Mouse (Mus musculus): ENCODE results near the gene Samd4. TPM values are rescaled to one million over a fixed set of nuclear protein-coding genes. Genes with fewer than 3 reads are reported as not detected.

Gene Samd4
- polyA plus RNA-seq, 1 experiment from 2014 or later = 5.0 TPM

DNA sequence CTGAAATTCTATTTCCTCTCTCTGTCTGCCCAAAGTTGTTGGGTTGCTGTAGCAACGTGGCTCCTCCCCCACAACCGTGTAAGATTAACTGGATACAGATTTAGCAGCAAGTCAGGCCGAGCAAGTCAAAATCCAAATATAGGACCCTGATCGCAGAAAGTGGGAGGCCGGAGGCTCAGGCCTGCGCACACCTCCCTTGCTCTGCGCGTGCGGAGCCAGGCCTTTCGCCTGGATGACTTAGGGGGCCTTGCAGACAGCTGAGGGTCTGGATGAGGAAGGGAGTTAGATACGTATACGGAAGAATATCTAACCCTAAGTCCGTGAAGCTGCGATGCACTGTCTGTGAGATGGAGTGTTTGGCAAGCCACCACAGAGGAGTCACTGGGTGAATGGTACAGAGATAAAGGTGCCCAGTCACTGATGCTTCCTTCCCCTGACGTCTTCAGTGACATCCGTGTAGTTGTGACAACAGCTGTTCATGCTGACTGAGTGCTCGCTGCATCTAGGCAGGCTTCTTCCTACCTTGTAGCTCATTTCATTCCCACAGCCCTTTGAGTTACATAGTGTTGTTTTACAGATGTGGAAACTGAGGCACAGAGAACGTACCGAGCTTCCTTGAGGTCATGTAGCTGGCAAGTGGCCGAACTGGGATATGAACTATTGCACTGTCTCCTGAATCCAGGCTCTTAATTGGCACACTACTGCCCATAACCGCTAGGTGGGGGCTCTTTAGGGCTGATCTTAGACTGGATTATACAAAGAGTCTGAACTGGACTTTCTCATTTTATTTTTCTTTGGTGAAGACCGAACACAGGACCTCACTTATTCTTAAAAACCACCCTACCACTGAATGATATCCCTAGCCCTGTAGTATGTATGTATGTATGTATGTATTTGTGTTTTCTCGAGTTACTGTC lies 59.5 kb downstream of the Samd4 start:
- Histone ChIP-seq H3K9ac (no peak overlapping the region), H3K4me2 (0 out of 2 replicates have a peak overlapping the region, but pooled peaks have one; percentile 4), H3K4me3 (replicated peaks) (no peak overlapping the region), H3K36me3 (replicated peaks) (no peaks in the 10 kb centered on the region), H3K27me3 (no peaks in the 10 kb centered on the region), H3K4me1 (peaks cover 16% of the 10 kb centered on the region), H3K27ac (peak overlapping the region; percentile 31; the same call in 1 of the 2 replicates), H3K9me3 (no peaks in the 10 kb centered on the region)
- WGBS = 68% methylated on average over 23 of the region's 23 CpGs
- peak; percentile 47; the same call in 1 of the 2 replicates for ATAC-seq (ENCODE audit: low FRiP score)

DNA sequence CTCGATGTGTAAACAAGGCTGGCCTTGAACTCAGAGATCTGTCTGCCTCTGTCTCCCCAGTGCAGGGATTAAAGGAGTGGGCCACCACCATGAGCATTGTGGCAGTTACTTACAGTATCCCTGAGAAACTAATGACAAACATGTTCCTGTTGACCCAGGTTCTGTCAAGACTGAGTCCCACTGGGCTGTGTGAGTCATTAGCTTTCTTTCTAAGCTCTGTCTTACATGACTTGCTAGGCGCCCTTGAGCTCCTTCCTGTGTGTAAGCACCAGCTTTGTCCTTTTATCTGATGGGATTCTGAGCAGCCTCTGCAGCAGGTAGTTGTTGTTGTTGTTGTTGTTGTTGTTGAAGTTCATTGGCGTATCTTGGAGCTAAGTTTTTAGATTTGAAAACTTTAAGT lies 61.8 kb downstream of the Samd4 start:
- Histone ChIP-seq H3K9ac (no peak overlapping the region), H3K9me3 (no peaks in the 10 kb centered on the region), H3K27me3 (no peaks in the 10 kb centered on the region), H3K4me3 (replicated peaks) (no peak overlapping the region), H3K4me2 (no peak overlapping the region), H3K27ac (no peak overlapping the region), H3K4me1 (peaks cover 16% of the 10 kb centered on the region), H3K36me3 (replicated peaks) (no peaks in the 10 kb centered on the region)
- no peak for ATAC-seq (ENCODE audit: low FRiP score)
- 72% methylated on average over 3 of the region's 3 CpGs for WGBS

DNA sequence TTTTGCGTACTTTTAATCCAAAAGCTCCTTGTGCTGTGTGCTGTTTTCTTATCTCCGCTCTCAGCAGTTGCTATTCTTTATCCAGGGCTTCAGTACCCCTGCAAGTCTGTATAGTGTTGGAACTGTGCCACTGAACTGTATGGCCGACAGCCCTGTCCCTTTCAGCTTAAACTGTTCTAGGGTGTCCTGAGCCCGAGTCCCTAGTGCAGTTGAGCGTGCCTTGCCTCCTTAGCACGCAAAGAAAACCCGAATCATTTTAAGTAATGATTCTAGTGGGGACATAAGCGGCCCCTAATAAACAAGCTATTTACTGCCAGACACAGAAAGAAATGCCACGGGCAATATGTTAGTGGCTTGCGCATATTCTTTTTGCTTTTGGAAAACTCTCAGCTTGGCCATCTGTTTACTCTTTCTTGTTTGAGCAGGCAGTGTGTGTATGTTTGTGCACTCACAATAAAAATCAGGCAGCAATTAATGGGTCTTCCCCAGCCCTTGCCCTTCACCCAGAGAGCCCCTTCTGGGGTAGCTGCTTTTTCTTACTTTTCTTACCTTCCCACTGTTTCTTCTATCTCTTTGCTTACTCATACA lies 63.3 kb downstream of the Samd4 start:
- no peaks in the 10 kb centered on the region for H3K9me3 ChIP-seq
- no peak overlapping the region for H3K27ac ChIP-seq
- no peaks in the 10 kb centered on the region for H3K36me3 ChIP-seq (replicated peaks)
- no peak overlapping the region for H3K4me2 ChIP-seq
- WGBS = 73% methylated on average over 10 of the region's 10 CpGs
- no peak overlapping the region for H3K9ac ChIP-seq
- ATAC-seq (ENCODE audit: low FRiP score) = no peak
- no peaks in the 10 kb centered on the region for H3K27me3 ChIP-seq
- no peak overlapping the region for H3K4me3 ChIP-seq (replicated peaks)
- H3K4me1 ChIP-seq = peaks cover 14% of the 10 kb centered on the region

DNA sequence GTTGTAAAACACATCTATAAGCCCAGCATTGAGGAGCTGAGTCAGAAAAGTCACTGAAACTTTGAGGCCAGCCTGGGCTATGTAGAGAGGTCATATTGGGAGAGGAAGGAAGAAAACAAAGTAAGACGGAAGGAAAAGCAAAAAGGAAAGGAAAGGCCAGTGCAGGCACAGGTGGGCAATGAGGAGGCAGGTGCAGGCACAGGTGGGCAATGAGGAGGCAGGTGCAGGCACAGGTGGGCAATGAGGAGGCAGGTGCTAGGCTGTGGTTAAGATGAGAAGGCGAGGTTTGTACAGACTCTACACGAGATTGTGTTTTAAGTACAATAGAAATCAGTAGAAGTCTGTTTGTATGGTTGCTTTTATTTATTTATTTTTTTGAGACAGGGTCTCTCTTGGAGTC lies 65.0 kb downstream of the Samd4 start:
- Histone ChIP-seq H3K4me3 (replicated peaks) (no peak overlapping the region), H3K9me3 (no peaks in the 10 kb centered on the region), H3K36me3 (replicated peaks) (no peaks in the 10 kb centered on the region), H3K4me2 (no peak overlapping the region), H3K27ac (no peak overlapping the region), H3K9ac (no peak overlapping the region), H3K4me1 (no peaks in the 10 kb centered on the region), H3K27me3 (no peaks in the 10 kb centered on the region)
- WGBS = 90% methylated on average over 3 of the region's 3 CpGs
- ATAC-seq (ENCODE audit: low FRiP score) = no peak

DNA sequence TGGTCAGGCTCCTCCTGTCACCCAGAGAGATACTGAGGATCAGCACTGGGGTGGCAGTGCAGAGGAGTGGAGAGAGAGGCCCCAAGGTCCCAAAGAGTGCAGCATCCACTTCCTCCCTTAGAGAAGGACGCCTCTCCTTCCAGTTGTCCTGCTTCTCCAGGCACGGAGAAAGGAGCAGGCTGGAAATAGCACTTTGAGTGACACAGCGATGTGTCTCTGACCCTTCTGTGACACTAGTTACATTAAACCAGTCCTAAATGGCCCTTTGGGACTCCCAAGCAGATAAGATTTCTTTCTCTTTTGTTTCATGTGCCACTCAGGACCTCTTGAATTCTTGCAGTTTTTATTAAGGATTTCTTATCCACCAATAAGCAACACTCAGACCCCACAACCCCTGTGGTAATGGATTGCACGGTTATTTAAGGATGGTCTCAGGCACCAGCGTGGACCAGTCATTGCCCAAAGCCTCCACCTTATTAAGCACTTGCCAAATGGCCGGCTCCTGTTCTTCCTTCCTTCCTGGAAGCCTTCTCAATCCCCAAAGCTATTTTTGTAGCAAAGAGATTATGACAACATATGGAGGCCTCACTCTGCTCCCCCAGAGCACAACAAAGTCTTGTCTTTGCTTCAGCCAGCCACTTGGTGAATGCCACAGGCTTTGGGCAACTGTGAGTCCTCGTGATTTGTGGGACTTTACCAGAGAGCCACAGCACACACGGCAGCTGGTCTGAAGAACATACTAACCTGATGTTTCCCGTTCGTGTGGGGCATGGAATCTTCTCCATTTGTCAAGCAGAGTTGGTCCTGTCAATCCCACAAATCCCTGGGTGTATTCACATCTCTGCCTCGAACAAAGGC lies 68.1 kb downstream of the Samd4 start:
- ATAC-seq (ENCODE audit: low FRiP score) = no peak
- Histone ChIP-seq H3K27me3 (no peaks in the 10 kb centered on the region), H3K9ac (no peak overlapping the region), H3K4me2 (no peak overlapping the region), H3K9me3 (no peaks in the 10 kb centered on the region), H3K36me3 (replicated peaks) (no peaks in the 10 kb centered on the region), H3K4me3 (replicated peaks) (no peak overlapping the region), H3K27ac (no peak overlapping the region), H3K4me1 (peaks cover 3% of the 10 kb centered on the region; the same call in 1 of the 2 replicates)
- 70% methylated on average over 11 of the region's 11 CpGs for WGBS

DNA sequence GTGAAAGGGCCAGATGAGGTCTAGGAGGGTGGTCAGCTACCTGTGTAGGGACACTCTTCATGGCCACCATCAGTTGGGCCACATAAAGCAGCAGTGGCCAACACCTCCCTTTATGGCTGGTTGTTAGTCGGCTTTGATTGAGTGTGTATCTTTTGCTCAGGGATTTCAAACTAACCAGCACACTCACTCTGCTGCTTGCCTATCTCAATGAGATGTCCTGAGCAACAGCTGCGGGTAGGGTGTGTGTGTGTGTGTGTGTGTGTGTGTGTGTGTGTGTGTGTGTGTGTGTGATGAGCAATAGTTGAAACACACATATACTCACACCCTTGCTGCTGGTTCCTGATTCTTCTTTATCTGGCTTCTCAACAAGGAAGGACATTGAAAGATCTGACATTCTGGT lies 69.6 kb downstream of the Samd4 start:
- no peak for ATAC-seq (ENCODE audit: low FRiP score)
- no peak overlapping the region for H3K4me3 ChIP-seq (replicated peaks)
- H3K27ac ChIP-seq = no peak overlapping the region
- WGBS = 98% methylated on average over 2 of the region's 2 CpGs
- no peaks in the 10 kb centered on the region for H3K9me3 ChIP-seq
- H3K4me1 ChIP-seq = peaks cover 7% of the 10 kb centered on the region; the same call in 1 of the 2 replicates
- H3K27me3 ChIP-seq = no peaks in the 10 kb centered on the region
- H3K9ac ChIP-seq = no peak overlapping the region
- no peaks in the 10 kb centered on the region for H3K36me3 ChIP-seq (replicated peaks)
- H3K4me2 ChIP-seq = no peak overlapping the region

DNA sequence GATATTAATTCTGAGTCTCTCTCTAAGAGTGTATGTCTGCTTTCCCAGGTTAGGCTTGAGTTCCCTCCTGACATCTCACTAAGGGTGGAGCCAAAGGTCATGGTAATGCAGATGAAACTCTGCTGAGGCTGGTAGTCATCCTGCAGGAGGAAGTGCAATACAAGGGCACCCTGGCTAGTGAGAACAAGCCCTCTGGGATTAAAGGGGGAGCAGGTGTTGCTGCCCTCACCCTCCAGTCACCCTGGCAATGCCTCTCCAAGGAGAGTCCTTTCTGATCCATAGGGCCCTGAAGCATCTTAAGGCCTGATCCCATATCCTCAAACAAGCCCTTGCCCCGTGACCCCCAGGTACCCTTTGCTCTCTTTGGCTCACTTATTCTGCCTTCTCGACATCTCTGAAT lies 72.5 kb downstream of the Samd4 start:
- H3K9ac ChIP-seq = no peak overlapping the region
- H3K9me3 ChIP-seq = no peaks in the 10 kb centered on the region
- no peak overlapping the region for H3K4me3 ChIP-seq (replicated peaks)
- H3K4me1 ChIP-seq = peaks cover 7% of the 10 kb centered on the region; the same call in 1 of the 2 replicates
- no peaks in the 10 kb centered on the region for H3K27me3 ChIP-seq
- 72% methylated on average over 2 of the region's 2 CpGs for WGBS
- no peak overlapping the region for H3K4me2 ChIP-seq
- H3K27ac ChIP-seq = no peak overlapping the region
- no peaks in the 10 kb centered on the region for H3K36me3 ChIP-seq (replicated peaks)
- no peak for ATAC-seq (ENCODE audit: low FRiP score)

DNA sequence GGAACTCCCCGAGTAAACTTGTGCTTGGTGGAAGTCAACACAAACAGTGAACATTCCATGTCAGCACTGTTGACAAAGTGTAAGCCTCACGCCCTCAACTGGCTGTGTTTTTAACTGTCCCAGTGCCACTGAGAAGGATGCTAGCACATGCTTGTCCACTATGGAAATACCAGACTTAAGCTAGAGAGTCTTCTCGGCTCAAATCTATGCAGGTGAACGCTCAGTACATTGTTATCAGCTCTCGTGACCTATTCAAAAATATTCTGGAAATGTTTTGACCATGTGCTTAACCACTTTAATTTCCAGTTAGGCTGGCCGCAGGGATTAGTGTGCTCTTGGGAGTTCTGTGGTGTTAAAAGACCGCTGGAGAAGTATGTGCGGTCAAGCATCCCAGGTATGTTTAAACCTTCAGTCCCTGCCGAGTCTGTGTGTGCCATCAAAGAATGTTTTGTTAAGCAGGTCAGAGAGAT lies 73.0 kb downstream of the Samd4 start:
- H3K9ac ChIP-seq = no peak overlapping the region
- H3K4me1 ChIP-seq = peaks cover 7% of the 10 kb centered on the region; the same call in 1 of the 2 replicates
- no peaks in the 10 kb centered on the region for H3K9me3 ChIP-seq
- no peak for ATAC-seq (ENCODE audit: low FRiP score)
- WGBS = 40% methylated on average over 9 of the region's 9 CpGs
- H3K36me3 ChIP-seq (replicated peaks) = no peaks in the 10 kb centered on the region
- no peak overlapping the region for H3K4me3 ChIP-seq (replicated peaks)
- no peak overlapping the region for H3K4me2 ChIP-seq
- no peak overlapping the region for H3K27ac ChIP-seq
- H3K27me3 ChIP-seq = no peaks in the 10 kb centered on the region

DNA sequence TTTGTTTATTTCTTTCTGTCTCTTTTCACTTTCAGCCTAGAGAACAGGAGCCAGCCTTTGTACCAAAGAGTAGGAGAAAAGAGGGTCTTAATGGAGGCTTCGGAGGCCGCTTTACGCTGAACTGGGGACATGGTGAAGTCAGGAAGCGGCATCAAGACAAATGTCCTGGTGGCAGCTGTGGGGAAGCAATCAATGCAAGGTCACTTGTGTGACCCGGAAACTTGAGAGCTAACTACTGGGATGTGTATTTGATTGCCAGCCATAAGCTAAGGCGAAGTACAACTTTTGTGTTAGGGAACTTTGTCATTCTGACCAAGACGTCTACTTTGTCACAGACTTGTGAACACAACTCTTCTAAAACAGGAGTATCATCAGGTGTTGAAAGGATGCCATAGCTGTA lies 73.5 kb downstream of the Samd4 start:
- Histone ChIP-seq H3K27me3 (no peaks in the 10 kb centered on the region), H3K4me2 (no peak overlapping the region), H3K27ac (no peak overlapping the region), H3K9ac (no peak overlapping the region), H3K4me1 (peaks cover 7% of the 10 kb centered on the region; the same call in 1 of the 2 replicates), H3K36me3 (replicated peaks) (no peaks in the 10 kb centered on the region), H3K4me3 (replicated peaks) (no peak overlapping the region), H3K9me3 (no peaks in the 10 kb centered on the region)
- 44% methylated on average over 7 of the region's 7 CpGs for WGBS
- ATAC-seq (ENCODE audit: low FRiP score) = no peak

DNA sequence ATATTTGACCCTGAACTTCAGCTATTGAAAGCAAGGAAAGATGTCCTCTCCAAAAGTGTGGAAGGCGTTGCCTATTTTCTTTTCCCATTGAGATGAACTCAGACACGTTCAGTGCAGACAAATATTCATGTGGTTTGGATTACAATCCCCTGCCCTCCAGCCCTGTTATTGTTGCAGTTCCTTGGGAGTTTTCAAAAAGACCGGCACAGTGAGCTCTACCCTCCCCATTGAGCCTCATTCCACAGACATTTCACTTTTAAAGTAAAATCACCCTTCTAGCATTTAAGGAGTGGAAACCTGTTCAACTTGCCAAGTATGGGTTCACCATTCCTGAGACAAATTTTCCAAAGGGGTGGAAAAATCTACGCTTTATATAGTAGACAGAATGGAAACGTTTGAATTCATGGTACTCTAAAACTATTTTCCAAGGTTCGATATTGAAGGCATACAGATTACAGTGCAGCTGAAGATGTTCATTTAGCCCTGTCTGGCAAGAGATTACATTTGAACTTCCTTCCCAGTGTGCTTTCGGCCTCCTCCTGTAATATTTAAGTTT lies 76.6 kb downstream of the Samd4 start:
- no peak overlapping the region for H3K9ac ChIP-seq
- H3K4me3 ChIP-seq (replicated peaks) = no peak overlapping the region
- peaks cover 10% of the 10 kb centered on the region for H3K4me1 ChIP-seq
- no peaks in the 10 kb centered on the region for H3K36me3 ChIP-seq (replicated peaks)
- H3K9me3 ChIP-seq = no peaks in the 10 kb centered on the region
- H3K27me3 ChIP-seq = no peaks in the 10 kb centered on the region
- WGBS = 77% methylated on average over 7 of the region's 7 CpGs
- no peak overlapping the region for H3K27ac ChIP-seq
- no peak overlapping the region for H3K4me2 ChIP-seq
- ATAC-seq (ENCODE audit: low FRiP score) = no peak

DNA sequence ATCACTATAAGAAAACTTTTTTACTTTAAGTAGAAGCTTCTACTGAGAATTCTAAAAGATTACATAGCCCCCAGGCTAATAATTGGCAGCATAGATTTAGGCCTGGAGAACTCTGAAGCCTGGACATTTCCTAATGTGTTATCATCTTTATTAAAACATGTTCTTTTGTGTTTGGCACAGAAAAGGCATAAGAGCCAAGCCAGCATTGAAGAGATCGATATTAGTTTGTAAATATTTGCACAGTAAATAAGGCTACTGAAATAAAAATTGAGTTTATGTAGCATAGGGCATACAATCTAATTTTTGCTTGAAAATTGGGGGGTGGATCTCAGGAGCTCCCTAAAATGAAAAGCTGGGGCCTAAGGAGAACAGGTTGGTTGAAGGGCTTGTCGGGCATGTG lies 77.2 kb downstream of the Samd4 start:
- Histone ChIP-seq H3K4me3 (replicated peaks) (no peak overlapping the region), H3K4me1 (peaks cover 12% of the 10 kb centered on the region), H3K9me3 (no peaks in the 10 kb centered on the region), H3K9ac (no peak overlapping the region), H3K36me3 (replicated peaks) (no peaks in the 10 kb centered on the region), H3K27me3 (no peaks in the 10 kb centered on the region), H3K4me2 (no peak overlapping the region), H3K27ac (no peak overlapping the region)
- no peak for ATAC-seq (ENCODE audit: low FRiP score)
- WGBS = 91% methylated on average over 2 of the region's 2 CpGs

DNA sequence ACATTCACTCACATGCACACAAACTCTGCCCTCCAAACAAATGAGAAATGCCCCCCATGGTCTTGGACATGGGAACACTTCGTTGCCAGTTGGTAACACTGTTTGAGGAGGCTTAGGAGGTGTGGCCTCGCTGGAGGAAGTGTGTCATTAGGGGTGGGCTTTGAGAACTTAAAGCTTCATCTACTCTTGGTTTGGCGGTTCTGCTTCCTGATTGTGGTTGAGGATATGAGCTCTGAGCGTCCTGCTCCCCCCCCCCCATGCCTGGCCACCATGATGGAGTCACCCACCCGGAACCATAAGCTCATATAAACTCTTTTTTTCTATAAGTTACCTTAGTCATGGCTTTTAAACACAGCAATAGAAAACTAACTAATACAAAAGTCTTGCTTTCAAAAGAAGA lies 80.2 kb downstream of the Samd4 start:
- Histone ChIP-seq H3K27ac (no peak overlapping the region), H3K4me2 (no peak overlapping the region), H3K4me1 (peaks cover 5% of the 10 kb centered on the region), H3K4me3 (replicated peaks) (no peak overlapping the region), H3K9ac (no peak overlapping the region), H3K36me3 (replicated peaks) (no peaks in the 10 kb centered on the region), H3K9me3 (no peaks in the 10 kb centered on the region), H3K27me3 (no peaks in the 10 kb centered on the region)
- no peak for ATAC-seq (ENCODE audit: low FRiP score)
- WGBS = 81% methylated on average over 5 of the region's 5 CpGs

Data from forebrain, embryonic 12.5 days (tissue).